In genomic region chr5:134688718-134689284, GRCm38 (mm10) we compare ENCODE assay signal across 8 mouse cellular contexts. TPM values are rescaled to one million over a fixed set of nuclear protein-coding genes. Genes with fewer than 3 reads are reported as not detected.
DNase-seq lines count a peak whose midpoint lies in the region; ATAC-seq lines count a peak whose summit lies in the region.

No protein-coding gene starts in this region.

- peak overlapping the region; percentile 86 for H3K4me2 ChIP-seq in hindbrain, embryonic 12.5 days (replicated peaks)

- 0% methylated on average over 34 of the region's 38 CpGs for WGBS in hindbrain, embryonic 12.5 days

- peaks cover 23% of the 10 kb centered on the region for H3K36me3 ChIP-seq in hindbrain, embryonic 12.5 days

- peak overlapping the region; percentile 33; the same call in 1 of the 2 replicates for H3K9ac ChIP-seq in hindbrain, embryonic 12.5 days

- no peaks in the 10 kb centered on the region for H3K27me3 ChIP-seq in hindbrain, embryonic 12.5 days

- peak overlapping the region; percentile 87 for H3K4me3 ChIP-seq in hindbrain, embryonic 12.5 days

- ATAC-seq in hindbrain, embryonic 12.5 days (ENCODE audit: low FRiP score) = peak; percentile 97

- DNase-seq in NIH3T3 (ENCODE audit: low read depth) = peak; percentile 99
- peak; percentile 97 to 99 for DNase-seq in cerebellum, postnatal 10 days
- peak; percentile 98 to 99 for DNase-seq in frontal cortex, postnatal 10 days (ENCODE audit: low spot score in 2 of 2)
- DNase-seq in layer of hippocampus, postnatal 14 days (ENCODE audit: low spot score in 2 of 2) = peak; percentile 97 to 99
- peak; percentile 99 for DNase-seq in lung, postnatal 14 days
- peak; percentile 89 for DNase-seq in retina, adult 2 months (ENCODE audit: low read depth, low spot score)
- peak; percentile 98 for DNase-seq in thymus, postnatal 36 days

- peak overlapping the region; percentile 89 for H3K27ac ChIP-seq in hindbrain, embryonic 12.5 days

- H3K9me3 ChIP-seq in hindbrain, embryonic 12.5 days (replicated peaks) = no peaks in the 10 kb centered on the region

- H3K4me1 ChIP-seq in hindbrain, embryonic 12.5 days = peaks cover 22% of the 10 kb centered on the region

RNA-seq across cellular contexts. Expression of gene Limk1, which starts 0.4 kb away (rescaled TPM):
- 19.5 and 20.9 TPM in 2 replicates for polyA plus RNA-seq in hindbrain, embryonic 12.5 days (2016; fragmentation: Nextera tagmentation; extraction: Ambion mirVana)
- 10 to 100 TPM; 50.9 to 54.6 TPM for total RNA-seq in layer of hippocampus, postnatal 14 days (2021)

RNA-seq across cellular contexts. Expression of gene Eif4h, which starts 49.5 kb away (rescaled TPM):
- polyA plus RNA-seq in hindbrain, embryonic 12.5 days (2016; fragmentation: Nextera tagmentation; extraction: Ambion mirVana) = 397 and 418 TPM in 2 replicates
- 100 to 1,000 TPM; 286 to 291 TPM for total RNA-seq in layer of hippocampus, postnatal 14 days (2021)

RNA-seq across cellular contexts. Expression of gene Eln, which starts 58.3 kb away (rescaled TPM):
- polyA plus RNA-seq in hindbrain, embryonic 12.5 days (2016; fragmentation: Nextera tagmentation; extraction: Ambion mirVana) = 7.2 and 10.1 TPM in 2 replicates
- 100 to 1,000 TPM in 1 of 2 experiments, 10 to 100 TPM in 1; 49.4 to 112 TPM for total RNA-seq in layer of hippocampus, postnatal 14 days (2021)

Comparison
In these comparisons a context has a peak if more than half of its experiments do, and no peak if none do; other contexts are left out.
1. Peak in every context shown above with its lines: DNase-seq, ATAC-seq, H3K4me3 ChIP-seq and H3K27ac ChIP-seq.